Mouse (Mus musculus): ENCODE measurements at regions not wholly inside any gene's neighbourhood (a gene's known extent, or its start where the extent isn't known, plus 50 kb on each side); places are given as distances from the start of the nearest gene placed in this dataset.

DNA sequence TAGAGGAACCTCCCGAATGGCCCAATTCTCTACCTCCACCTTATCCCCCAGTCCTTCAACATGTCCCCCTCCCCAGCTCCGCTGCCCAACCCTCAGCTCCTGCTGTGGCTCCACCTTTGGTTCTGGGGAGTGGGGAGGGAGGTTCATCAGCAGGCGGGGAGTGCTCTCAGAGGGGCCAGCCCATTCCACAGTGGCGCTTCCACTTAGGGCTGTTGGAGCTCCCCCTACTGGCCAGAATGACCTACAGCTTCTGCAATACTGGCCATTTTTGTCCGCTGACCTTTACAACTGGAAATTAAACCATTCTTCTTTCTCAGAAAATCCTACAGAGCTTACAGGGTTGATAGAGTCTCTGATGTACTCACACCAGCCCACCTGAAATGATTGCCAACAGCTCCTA is 508.0 kb upstream of the Klhl4 start:
- Histone ChIP-seq H3K4me1 (ENCODE audit: control insufficient read depth, insufficient read depth, low read length) (no peaks in the 10 kb centered on the region), H3K36me3 (ENCODE audit: control insufficient read depth, insufficient read depth, low read length) (no peaks in the 10 kb centered on the region), H3K27ac (no peak overlapping the region), H3K27me3 (ENCODE audit: control insufficient read depth, insufficient read depth, low read length) (no peaks in the 10 kb centered on the region), H3K79me2 (replicated peaks; ENCODE audit: control insufficient read depth, insufficient read depth, low read length) (no peaks in the 10 kb centered on the region), H3K4me3 (no peak overlapping the region), H3K9ac (ENCODE audit: low read depth, low read length) (no peak overlapping the region)
- TF ChIP-seq CTCF (IDR thresholded peaks at IDR 0.05): 0 out of 2 replicates have a peak, but pooled peaks have one; percentile 7
- TF ChIP-seq EP300 (IDR thresholded peaks at IDR 0.05; ENCODE audit: insufficient read depth, low read depth, low read length): no peak
- DNase-seq: no peak
- WGBS: 87% methylated on average over 5 of the region's 5 CpGs
- intact Hi-C loops (cut with DNase I): no loop called here

- no peaks in the 10 kb centered on the region for H3K27me3 ChIP-seq (ENCODE audit: control insufficient read depth, insufficient read depth, low read length)
- no peak for TF ChIP-seq POLR2A (IDR thresholded peaks at IDR 0.05; ENCODE audit: insufficient read depth, low read depth, low read length)
- 71% methylated on average over 3 of the region's 3 CpGs for WGBS
- no peaks in the 10 kb centered on the region for H3K79me2 ChIP-seq (replicated peaks; ENCODE audit: control insufficient read depth, insufficient read depth, low read length)
- no peak overlapping the region for H3K4me3 ChIP-seq
- no peak overlapping the region for H3K27ac ChIP-seq
- intact Hi-C loops (cut with DNase I): no loop called here
- no peaks in the 10 kb centered on the region for H3K36me3 ChIP-seq (ENCODE audit: control insufficient read depth, insufficient read depth, low read length)
- H3K4me1 ChIP-seq (ENCODE audit: control insufficient read depth, insufficient read depth, low read length): no peaks in the 10 kb centered on the region
- no peak overlapping the region for H3K9ac ChIP-seq (ENCODE audit: low read depth, low read length)
- no peak for DNase-seq
These were observed 481.0 kb upstream of the Klhl4 start for GRCm38 (mm10) chrX:113993118-113993517.

GRCm38 (mm10) chrX:114041281-114041680 is 432.9 kb upstream of the Klhl4 start:
- Histone ChIP-seq H3K27ac (no peak overlapping the region), H3K4me1 (ENCODE audit: control insufficient read depth, insufficient read depth, low read length) (no peaks in the 10 kb centered on the region), H3K36me3 (ENCODE audit: control insufficient read depth, insufficient read depth, low read length) (no peaks in the 10 kb centered on the region), H3K79me2 (replicated peaks; ENCODE audit: control insufficient read depth, insufficient read depth, low read length) (no peaks in the 10 kb centered on the region), H3K27me3 (ENCODE audit: control insufficient read depth, insufficient read depth, low read length) (no peaks in the 10 kb centered on the region), H3K9ac (ENCODE audit: low read depth, low read length) (no peak overlapping the region), H3K4me3 (no peak overlapping the region)
- intact Hi-C loops (cut with DNase I): no loop called here
- 18% methylated on average over 1 of the region's 1 CpGs for WGBS
- DNase-seq: no peak
- peak; percentile 33 for TF ChIP-seq CTCF (IDR thresholded peaks at IDR 0.05)
- no peak for TF ChIP-seq EP300 (IDR thresholded peaks at IDR 0.05; ENCODE audit: insufficient read depth, low read depth, low read length)
- no peak for TF ChIP-seq POLR2A (IDR thresholded peaks at IDR 0.05; ENCODE audit: insufficient read depth, low read depth, low read length)

Measured in heart, adult 2 months (tissue).